Mouse (Mus musculus) forebrain, embryonic 10.5 days (tissue): ENCODE results near the gene 4921530L21Rik. TPM values are rescaled to one million over a fixed set of nuclear protein-coding genes. Genes with fewer than 3 reads are reported as not detected.

Experiments
- DNase-seq: peaks from one replicate; pipeline ENCODE4 v3.0.0-alpha.2; 2017; ENCODE audit warnings: low spot score; ENCODE audit errors: extremely low spot score
- H3K27ac ChIP-seq: fragments of 300-500 bp; sonication (generic); 2 replicates; pipeline ENCODE4 v1.5.1; 2016; ENCODE audit warnings: mild to moderate bottlenecking
- H3K27me3 ChIP-seq: fragments of 300-500 bp; sonication (generic); 2 replicates; pipeline ENCODE4 v1.6.1; 2016; ENCODE audit warnings: mild to moderate bottlenecking; ENCODE audit not compliant: poor library complexity, severe bottlenecking
- H3K36me3 ChIP-seq: fragments of 300-500 bp; sonication (generic); replicated peaks from 2 replicates; pipeline ENCODE4 v1.6.1; 2016; ENCODE audit warnings: mild to moderate bottlenecking, moderate library complexity
- H3K4me1 ChIP-seq: fragments of 300-500 bp; sonication (generic); 2 replicates; pipeline ENCODE4 v1.6.1; 2016
- H3K4me3 ChIP-seq: fragments of 300-500 bp; sonication (generic); 2 replicates; pipeline ENCODE4 v1.5.1; 2016; ENCODE audit warnings: mild to moderate bottlenecking, moderate library complexity
- H3K9me3 ChIP-seq: fragments of 300-500 bp; sonication (generic); 2 replicates; pipeline ENCODE4 v1.6.1; 2016; ENCODE audit warnings: mild to moderate bottlenecking, moderate library complexity
- WGBS: fragments of 180-500 bp; shearing (Covaris S2); methylation state at CpG from one replicate; pipeline ENCODE4 v1.1.7; 2016; 5-methylcytosine and 5-hydroxymethylcytosine counted together
- polyA plus RNA-seq: library from polyadenylated mRNA; unstranded; fragments of >200 nt; fragmentation: Nextera tagmentation; extraction: Ambion mirVana; gene quantifications from 2 replicates; pipeline ENCODE4 v1.2.1, GENCODE M21; 2016

Gene 4921530L21Rik
- not detected in 2 replicates for polyA plus RNA-seq

DNA sequence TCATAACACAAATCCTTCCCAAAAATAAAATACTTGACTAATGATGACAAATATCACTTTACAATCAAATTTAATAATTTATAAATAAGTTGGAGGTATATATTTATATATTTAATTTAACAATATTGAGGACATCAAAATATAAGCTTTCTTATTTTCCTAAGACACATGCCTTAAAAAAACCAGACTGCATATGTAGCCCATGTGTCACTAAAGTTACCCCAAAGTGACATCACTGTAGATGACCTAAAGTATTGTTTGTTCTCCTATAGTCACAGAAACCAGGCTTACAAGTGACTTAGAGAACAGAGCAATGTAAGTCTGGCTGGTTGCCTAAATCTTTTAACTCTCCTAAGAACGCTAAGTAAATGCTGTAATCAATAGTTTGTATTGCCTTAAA, at the start of gene 4921530L21Rik:
4921530L21Rik (plus strand) TSS at position 301 of the 400 bp plus-strand sequence.
- no peak for DNase-seq
- H3K9me3 ChIP-seq = no peaks in the 10 kb centered on the region
- 93% methylated on average over 1 of the region's 1 CpGs for WGBS
- H3K27ac ChIP-seq = no peak within 1 kb of the TSS
- H3K27me3 ChIP-seq = no peaks in the 10 kb centered on the region
- no peak within 1 kb of the TSS for H3K4me3 ChIP-seq
- H3K36me3 ChIP-seq = no peaks in the 10 kb centered on the region
- H3K4me1 ChIP-seq = no peaks in the 10 kb centered on the region

DNA sequence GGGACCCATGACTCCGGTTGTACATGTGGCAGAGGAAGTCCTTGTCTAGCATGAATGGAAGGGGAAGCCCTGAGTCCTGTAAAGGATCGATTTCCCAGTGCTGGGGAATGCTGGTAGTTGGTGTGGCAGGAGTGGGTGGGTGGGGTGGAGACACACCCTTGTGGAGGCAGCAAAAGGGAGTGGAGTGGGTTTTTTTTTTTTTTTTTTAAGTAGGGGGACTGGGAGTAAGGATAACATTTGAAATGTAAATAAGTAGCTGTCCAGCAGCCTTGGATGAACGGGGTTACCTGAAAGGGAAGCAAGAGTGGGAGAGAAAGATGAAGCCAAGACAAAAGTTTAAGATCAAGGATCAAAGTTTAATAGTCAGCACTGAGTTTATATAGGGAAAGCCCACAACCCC, 47.2 kb upstream of the 4921530L21Rik start:
- 59% methylated on average over 3 of the region's 3 CpGs for WGBS
- no peaks in the 10 kb centered on the region for H3K36me3 ChIP-seq
- no peaks in the 10 kb centered on the region for H3K4me1 ChIP-seq
- H3K9me3 ChIP-seq = no peaks in the 10 kb centered on the region
- H3K27me3 ChIP-seq = no peaks in the 10 kb centered on the region
- H3K4me3 ChIP-seq = no peak overlapping the region
- H3K27ac ChIP-seq = no peak overlapping the region
- DNase-seq = no peak

- Histone ChIP-seq H3K9me3 (no peaks in the 10 kb centered on the region), H3K27me3 (no peaks in the 10 kb centered on the region), H3K4me3 (no peak overlapping the region), H3K27ac (no peak overlapping the region), H3K4me1 (peaks cover 5% of the 10 kb centered on the region; the same call in 1 of the 2 replicates), H3K36me3 (no peaks in the 10 kb centered on the region)
- WGBS = 88% methylated on average over 3 of the region's 3 CpGs
- DNase-seq = no peak
These were observed 18.1 kb upstream of the 4921530L21Rik start for GRCm38 (mm10) chr14:95862981-95863380.

DNA sequence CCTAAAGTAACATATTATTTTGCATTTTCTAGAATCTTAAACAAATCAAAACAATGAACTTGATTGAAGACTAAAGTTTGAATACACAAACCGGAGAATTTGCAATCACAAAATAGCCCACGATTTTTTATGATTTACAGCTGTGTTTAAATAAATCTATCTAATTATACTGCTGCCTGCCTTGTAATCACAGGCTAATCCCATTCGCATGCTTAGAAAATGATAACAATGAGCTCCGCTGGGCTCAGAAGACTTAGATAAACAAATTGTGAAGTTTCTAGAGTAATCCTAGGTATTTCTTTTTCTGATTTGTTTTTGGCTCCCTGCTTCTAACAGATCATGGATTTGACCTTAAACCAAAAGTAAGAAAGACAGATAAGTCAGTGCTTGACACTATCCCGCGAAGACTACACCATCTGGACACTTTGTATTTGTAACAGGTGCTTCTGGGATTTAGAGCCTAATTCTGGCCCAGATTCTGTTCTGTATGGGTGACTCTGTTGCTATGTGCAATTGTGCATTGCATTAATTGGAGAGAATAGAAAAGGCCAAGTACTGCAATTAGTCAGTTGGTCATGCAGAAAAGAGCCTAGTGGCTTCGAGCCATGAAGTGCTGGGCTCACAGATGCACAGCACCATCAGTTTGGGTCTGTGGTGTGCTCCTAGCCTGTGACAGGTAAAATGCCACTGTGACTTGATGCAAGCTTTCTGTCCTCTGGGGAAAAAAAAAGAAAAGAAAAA, 15.2 kb upstream of the 4921530L21Rik start:
- no peak overlapping the region for H3K27ac ChIP-seq
- H3K9me3 ChIP-seq = no peaks in the 10 kb centered on the region
- H3K4me1 ChIP-seq = peaks cover 5% of the 10 kb centered on the region; the same call in 1 of the 2 replicates
- no peaks in the 10 kb centered on the region for H3K27me3 ChIP-seq
- DNase-seq = no peak
- H3K36me3 ChIP-seq = no peaks in the 10 kb centered on the region
- H3K4me3 ChIP-seq = no peak overlapping the region
- WGBS = 72% methylated on average over 7 of the region's 7 CpGs

GRCm38 (mm10) chr14:95872020-95872419, 9.0 kb upstream of the 4921530L21Rik start:
- 85% methylated on average over 5 of the region's 5 CpGs for WGBS

GRCm38 (mm10) chr14:95876785-95877510, 4.1 kb upstream of the 4921530L21Rik start:
- H3K4me1 ChIP-seq = no peaks in the 10 kb centered on the region
- H3K27ac ChIP-seq = no peak overlapping the region
- H3K27me3 ChIP-seq = no peaks in the 10 kb centered on the region
- DNase-seq = no peak
- no peaks in the 10 kb centered on the region for H3K36me3 ChIP-seq
- WGBS = 75% methylated on average over 3 of the region's 3 CpGs
- no peak overlapping the region for H3K4me3 ChIP-seq
- H3K9me3 ChIP-seq = no peaks in the 10 kb centered on the region

More at GRCm38 (mm10) chr14:95872020-95872419, 9.0 kb upstream of the 4921530L21Rik start:
- no peaks in the 10 kb centered on the region for H3K4me1 ChIP-seq
- H3K9me3 ChIP-seq = no peaks in the 10 kb centered on the region
- no peak for DNase-seq
- H3K4me3 ChIP-seq = no peak overlapping the region
- H3K27ac ChIP-seq = no peak overlapping the region
- no peaks in the 10 kb centered on the region for H3K27me3 ChIP-seq
- no peaks in the 10 kb centered on the region for H3K36me3 ChIP-seq

GRCm38 (mm10) chr14:95877548-95877947, 3.5 kb upstream of the 4921530L21Rik start:
- Histone ChIP-seq H3K9me3 (no peaks in the 10 kb centered on the region), H3K36me3 (no peaks in the 10 kb centered on the region), H3K4me1 (no peaks in the 10 kb centered on the region), H3K27ac (no peak overlapping the region), H3K4me3 (no peak overlapping the region), H3K27me3 (no peaks in the 10 kb centered on the region)
- DNase-seq = no peak
- 97% methylated on average over 1 of the region's 1 CpGs for WGBS

GRCm38 (mm10) chr14:95899458-95899857, 18.4 kb downstream of the 4921530L21Rik start:
- no peak overlapping the region for H3K27ac ChIP-seq
- DNase-seq = no peak
- 52% methylated on average over 6 of the region's 6 CpGs for WGBS
- H3K4me1 ChIP-seq = peaks cover 4% of the 10 kb centered on the region; the same call in 1 of the 2 replicates
- H3K36me3 ChIP-seq = no peaks in the 10 kb centered on the region
- no peaks in the 10 kb centered on the region for H3K27me3 ChIP-seq
- no peak overlapping the region for H3K4me3 ChIP-seq
- no peaks in the 10 kb centered on the region for H3K9me3 ChIP-seq

GRCm38 (mm10) chr14:95904591-95905095, 23.6 kb downstream of the 4921530L21Rik start:
- no peak overlapping the region for H3K4me3 ChIP-seq
- no peaks in the 10 kb centered on the region for H3K27me3 ChIP-seq
- H3K4me1 ChIP-seq = no peaks in the 10 kb centered on the region
- H3K27ac ChIP-seq = no peak overlapping the region
- no peaks in the 10 kb centered on the region for H3K9me3 ChIP-seq
- no peak for DNase-seq
- 89% methylated on average over 1 of the region's 1 CpGs for WGBS
- H3K36me3 ChIP-seq = no peaks in the 10 kb centered on the region

GRCm38 (mm10) chr14:95913293-95913692, 32.2 kb downstream of the 4921530L21Rik start:
- no peak for DNase-seq
- no peaks in the 10 kb centered on the region for H3K4me1 ChIP-seq
- WGBS = 95% methylated on average over 2 of the region's 2 CpGs
- no peaks in the 10 kb centered on the region for H3K36me3 ChIP-seq
- H3K9me3 ChIP-seq = no peaks in the 10 kb centered on the region
- no peaks in the 10 kb centered on the region for H3K27me3 ChIP-seq
- no peak overlapping the region for H3K4me3 ChIP-seq
- H3K27ac ChIP-seq = no peak overlapping the region

GRCm38 (mm10) chr14:95926742-95927141, 45.7 kb downstream of the 4921530L21Rik start:
- H3K36me3 ChIP-seq = no peaks in the 10 kb centered on the region
- H3K9me3 ChIP-seq = no peaks in the 10 kb centered on the region
- H3K4me3 ChIP-seq = no peak overlapping the region
- no peaks in the 10 kb centered on the region for H3K27me3 ChIP-seq
- DNase-seq = no peak
- 90% methylated on average over 1 of the region's 1 CpGs for WGBS
- no peak overlapping the region for H3K27ac ChIP-seq
- no peaks in the 10 kb centered on the region for H3K4me1 ChIP-seq

DNA sequence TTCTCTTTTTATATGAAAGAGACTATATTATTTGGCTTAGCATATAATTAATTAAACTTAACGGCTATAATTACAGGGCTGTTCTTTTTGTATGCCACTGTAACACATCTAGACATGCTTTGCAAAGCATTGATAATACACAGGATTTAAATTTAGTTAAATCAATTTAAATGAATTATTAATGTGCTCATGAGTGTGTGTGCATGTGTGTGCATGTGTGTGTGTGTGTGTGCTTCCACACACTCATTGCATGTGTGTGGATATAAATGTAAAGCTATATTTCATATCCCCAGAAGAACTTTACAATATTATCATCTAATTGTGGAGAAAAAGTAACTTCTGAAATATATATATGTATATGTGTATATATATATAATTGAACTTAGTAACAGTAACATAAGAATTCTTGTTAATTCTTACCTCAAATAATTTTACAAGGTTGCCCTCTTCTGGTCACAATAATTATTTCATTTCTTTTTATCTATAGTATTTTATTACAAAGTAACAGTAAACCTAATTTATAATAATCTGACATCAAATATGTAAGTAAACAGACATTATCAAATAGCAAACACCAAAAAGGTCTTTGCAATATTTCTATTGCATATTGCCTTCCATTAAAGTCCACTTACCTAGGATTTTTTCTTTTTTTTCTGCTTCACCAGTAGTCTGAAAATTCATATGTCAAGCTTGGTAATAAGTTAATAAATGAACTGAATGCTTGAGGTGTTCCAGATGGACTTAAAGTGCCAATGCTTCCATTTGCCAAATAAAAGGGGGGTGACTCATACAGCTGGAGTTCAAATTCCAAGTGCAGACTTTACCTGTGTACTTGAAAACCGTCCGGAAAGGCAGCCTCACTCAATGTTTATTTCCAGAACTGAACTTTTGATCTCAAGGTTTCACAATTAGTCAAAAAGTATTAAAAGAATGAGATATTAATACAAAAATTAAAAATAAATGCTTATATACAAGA, 47.0 kb downstream of the 4921530L21Rik start:
- WGBS = 94% methylated on average over 3 of the region's 3 CpGs
- no peaks in the 10 kb centered on the region for H3K4me1 ChIP-seq
- H3K27ac ChIP-seq = no peak overlapping the region
- no peak overlapping the region for H3K4me3 ChIP-seq
- no peaks in the 10 kb centered on the region for H3K27me3 ChIP-seq
- H3K36me3 ChIP-seq = no peaks in the 10 kb centered on the region
- DNase-seq = no peak
- H3K9me3 ChIP-seq = no peaks in the 10 kb centered on the region
